Mouse (Mus musculus) liver, embryonic 12.5 days (tissue): ENCODE measurements around the gene Dirc2. TPM values are rescaled to one million over a fixed set of nuclear protein-coding genes. Genes with fewer than 3 reads are reported as not detected.

ENCODE experiments used
- ATAC-seq: fragments of 200-750 bp; cut with Nextera tagmentation; 2 replicates; pipeline ENCODE4 v1.8.0; 2017; ENCODE audit warnings: moderate number of reproducible peaks, mild to moderate bottlenecking, moderate library complexity
- H3K27ac ChIP-seq: fragments of 300-500 bp; sonication (generic); 2 replicates; pipeline ENCODE4 v1.5.1; 2016; ENCODE audit warnings: mild to moderate bottlenecking
- H3K27me3 ChIP-seq: fragments of 300-500 bp; sonication (generic); replicated peaks from 2 replicates; pipeline ENCODE4 v1.6.1; 2016; ENCODE audit warnings: mild to moderate bottlenecking, moderate library complexity
- H3K36me3 ChIP-seq: fragments of 300-500 bp; sonication (generic); 2 replicates; pipeline ENCODE4 v1.6.1; 2016; ENCODE audit warnings: mild to moderate bottlenecking, moderate library complexity
- H3K4me1 ChIP-seq: fragments of 300-500 bp; sonication (generic); 2 replicates; pipeline ENCODE4 v1.6.1; 2016
- H3K4me2 ChIP-seq: fragments of 300-500 bp; sonication (generic); 2 replicates; pipeline ENCODE4 v1.6.1; 2016; ENCODE audit warnings: mild to moderate bottlenecking, moderate library complexity
- H3K4me3 ChIP-seq: fragments of 300-500 bp; sonication (generic); 2 replicates; pipeline ENCODE4 v1.5.1; 2016; ENCODE audit warnings: mild to moderate bottlenecking, moderate library complexity
- H3K9ac ChIP-seq: fragments of 300-500 bp; sonication (generic); 2 replicates; pipeline ENCODE4 v1.6.1; 2016; ENCODE audit warnings: mild to moderate bottlenecking, moderate library complexity
- H3K9me3 ChIP-seq: fragments of 300-500 bp; sonication (generic); replicated peaks from 2 replicates; pipeline ENCODE4 v1.6.1; 2016; ENCODE audit warnings: mild to moderate bottlenecking, moderate library complexity
- WGBS: fragments of 180-500 bp; shearing (Covaris S2); methylation state at CpG from one replicate; pipeline ENCODE4 v1.1.7; 2016; ENCODE audit not compliant: insufficient replicate concordance; 5-methylcytosine and 5-hydroxymethylcytosine counted together
- polyA plus RNA-seq: library from polyadenylated mRNA; unstranded; fragments of >200 nt; fragmentation: Nextera tagmentation; extraction: Ambion mirVana; gene quantifications from 2 replicates; pipeline ENCODE4 v1.2.1, GENCODE M21; 2016

Gene Dirc2
- polyA plus RNA-seq, result 7.1 and 7.8 TPM in 2 replicates

DNA sequence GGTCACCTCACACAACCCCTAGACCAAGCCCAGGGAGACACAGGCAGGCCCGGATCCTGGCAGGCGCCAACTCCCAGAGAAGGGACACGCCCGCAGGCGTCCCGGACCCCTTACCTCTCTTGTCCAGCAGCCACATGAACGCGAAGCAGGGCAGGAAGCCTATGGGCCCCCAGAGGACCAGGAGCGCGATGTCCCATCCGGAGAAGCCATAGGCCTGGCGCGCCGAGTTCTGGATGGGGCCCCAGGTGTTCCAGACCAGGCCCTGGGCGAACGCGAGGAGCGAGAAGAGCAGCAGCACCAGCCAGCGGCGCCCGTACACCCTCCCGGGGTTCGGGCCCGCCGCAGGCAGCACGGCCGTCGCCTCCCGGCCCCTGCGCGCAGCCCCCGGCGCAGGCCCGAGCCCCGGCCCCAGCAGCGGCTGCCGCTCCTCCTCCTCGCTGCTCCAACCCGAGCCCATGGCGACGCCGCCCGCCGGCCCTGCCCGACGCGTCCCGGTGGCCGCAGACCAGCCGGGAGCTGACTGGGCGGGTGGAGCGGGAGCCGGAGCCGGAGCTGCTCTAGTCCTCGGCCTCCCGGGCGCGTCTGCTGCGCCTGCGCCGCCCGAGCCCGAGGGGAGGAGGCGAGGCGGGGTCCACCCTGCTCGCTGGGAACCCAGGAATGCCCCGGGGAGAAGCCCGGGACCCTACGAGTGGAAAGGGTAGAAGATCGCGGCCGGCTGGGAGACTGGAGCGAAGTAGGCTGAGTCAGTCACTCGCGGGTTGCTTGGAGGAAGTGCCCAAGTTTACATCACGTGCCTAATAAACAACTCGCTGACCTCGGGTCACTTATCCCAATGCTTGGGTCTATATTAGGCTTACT lies at the start of gene Dirc2:
Gene Dirc2 (minus strand): TSS at position 572 of the 858 bp plus-strand sequence.
- Histone ChIP-seq H3K36me3 (peaks cover 9% of the 10 kb centered on the region; the same call in 1 of the 2 replicates), H3K9me3 (no peaks in the 10 kb centered on the region), H3K4me2 (peak within 1 kb of the TSS; percentile 85), H3K4me1 (peaks cover 77% of the 10 kb centered on the region), H3K27ac (peak within 1 kb of the TSS; percentile 93), H3K4me3 (peak within 1 kb of the TSS; percentile 92), H3K27me3 (no peaks in the 10 kb centered on the region), H3K9ac (peak within 1 kb of the TSS; percentile 97)
- ATAC-seq, result peak; percentile 80
- under 1% methylated on average over 77 of the region's 78 CpGs for WGBS

DNA sequence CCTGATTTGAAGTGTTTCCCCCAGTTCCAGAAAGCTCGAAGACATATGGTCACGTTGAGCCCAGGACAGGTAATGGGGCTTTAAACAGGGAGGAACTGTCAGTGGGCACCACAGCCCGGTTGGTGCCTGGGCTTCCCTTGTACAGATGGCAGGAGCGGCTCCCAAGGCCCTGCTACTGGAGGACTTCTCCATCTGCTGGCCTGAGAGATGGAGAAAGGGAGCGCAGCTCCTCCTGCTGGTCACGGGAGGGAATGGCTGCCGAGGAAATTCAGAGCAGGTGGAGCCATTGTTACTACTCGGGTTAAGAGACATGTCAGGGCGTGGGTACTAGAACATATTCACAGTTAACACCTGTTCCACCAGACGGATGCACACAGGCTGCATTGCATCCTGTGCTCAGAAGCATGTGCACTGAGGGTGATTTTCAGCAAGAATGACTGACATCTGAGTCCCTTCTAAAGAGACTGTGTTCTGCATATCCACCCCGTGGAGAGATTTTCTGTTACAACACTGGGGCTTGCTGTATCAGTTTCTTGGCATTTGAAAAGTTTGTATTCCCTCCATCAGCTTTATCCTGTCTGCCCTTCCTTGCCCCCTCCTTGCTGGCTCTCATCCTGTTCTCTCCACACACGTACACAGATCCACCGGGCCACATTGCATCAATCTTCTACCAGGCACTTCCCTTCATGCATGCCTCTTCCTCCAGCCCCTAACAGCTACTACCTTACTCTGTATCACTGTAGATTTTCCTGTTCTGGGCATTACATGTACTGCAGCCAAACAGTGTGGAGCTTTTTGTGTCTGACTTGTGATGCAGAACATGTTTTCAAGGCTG lies 48.3 kb upstream of the Dirc2 start:
- H3K36me3 ChIP-seq, result peaks cover 81% of the 10 kb centered on the region
- H3K4me2 ChIP-seq, result no peak overlapping the region
- no peaks in the 10 kb centered on the region for H3K27me3 ChIP-seq
- H3K4me3 ChIP-seq, result no peak overlapping the region
- H3K27ac ChIP-seq, result no peak overlapping the region
- no peaks in the 10 kb centered on the region for H3K9me3 ChIP-seq
- no peak overlapping the region for H3K9ac ChIP-seq
- 35% methylated on average over 13 of the region's 13 CpGs for WGBS
- H3K4me1 ChIP-seq, result no peaks in the 10 kb centered on the region
- peak; percentile 74 for ATAC-seq

DNA sequence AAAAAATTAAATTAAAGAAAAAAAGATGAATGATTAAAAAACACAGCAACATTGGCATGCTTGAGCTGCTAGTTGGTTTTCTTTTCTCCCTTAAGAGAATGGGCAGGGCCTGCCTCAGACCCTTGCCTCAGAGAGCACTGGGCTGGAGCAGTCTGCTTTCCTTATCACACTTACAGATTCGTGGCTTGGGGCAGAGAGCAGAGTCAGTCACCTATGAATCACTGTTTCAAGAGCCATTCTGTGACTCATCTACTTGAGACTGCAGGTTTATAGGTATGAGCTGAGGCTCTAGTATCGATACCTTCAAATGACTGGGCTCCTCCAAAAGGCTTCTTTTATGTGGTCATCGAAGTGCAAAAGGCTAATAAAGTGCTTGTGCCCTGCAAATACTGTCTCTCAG lies 44.0 kb upstream of the Dirc2 start:
- Histone ChIP-seq H3K4me2 (no peak overlapping the region), H3K4me1 (peaks cover 20% of the 10 kb centered on the region), H3K4me3 (no peak overlapping the region), H3K9ac (no peak overlapping the region), H3K36me3 (peaks cover 71% of the 10 kb centered on the region), H3K27ac (no peak overlapping the region), H3K27me3 (no peaks in the 10 kb centered on the region), H3K9me3 (no peaks in the 10 kb centered on the region; the same call in 1 of the 2 replicates)
- WGBS, result 67% methylated on average over 3 of the region's 3 CpGs
- no peak for ATAC-seq

DNA sequence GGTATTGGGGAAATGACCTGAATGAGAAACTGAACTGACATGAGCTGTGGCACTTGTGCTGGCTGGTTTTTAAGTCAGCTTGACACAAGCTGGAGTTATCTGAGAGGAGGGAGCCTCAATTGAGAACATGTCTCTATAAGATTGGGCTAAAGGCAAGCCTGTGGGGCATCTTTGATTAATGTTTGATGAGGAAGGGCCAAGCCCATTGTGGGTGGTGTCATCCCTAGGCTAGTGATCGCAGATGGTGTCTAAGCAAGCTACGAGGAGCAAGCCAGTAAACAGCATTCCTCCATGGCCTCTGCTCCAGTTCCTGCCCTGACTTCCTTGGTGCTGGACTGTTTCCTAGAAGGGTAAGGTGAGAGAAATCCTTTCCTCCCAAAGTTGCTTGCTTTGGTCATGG lies 39.7 kb upstream of the Dirc2 start:
- Histone ChIP-seq H3K4me2 (peak overlapping the region; percentile 59), H3K27ac (peak overlapping the region; percentile 99), H3K9ac (peak overlapping the region; percentile 63), H3K4me1 (peaks cover 40% of the 10 kb centered on the region), H3K4me3 (peak overlapping the region; percentile 42), H3K27me3 (no peaks in the 10 kb centered on the region), H3K9me3 (no peaks in the 10 kb centered on the region; the same call in 1 of the 2 replicates), H3K36me3 (peaks cover 41% of the 10 kb centered on the region)
- 65% methylated on average over 2 of the region's 2 CpGs for WGBS
- peak; percentile 86 for ATAC-seq

DNA sequence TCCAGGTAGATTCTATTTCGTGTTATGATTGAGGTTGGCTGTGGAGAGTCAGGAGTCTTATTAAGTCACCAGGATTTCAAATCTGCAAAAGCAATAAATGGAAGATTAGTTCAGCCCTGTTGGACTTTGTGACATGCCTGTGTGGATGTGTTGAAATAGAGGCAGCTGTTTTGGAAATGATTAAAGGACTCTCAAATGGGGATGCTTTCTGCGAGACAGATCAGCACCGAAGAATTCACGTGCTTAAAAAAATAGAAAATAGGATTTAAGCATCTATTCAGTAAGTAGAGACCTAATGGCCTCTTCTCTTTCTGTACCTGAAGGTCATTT lies 38.5 kb upstream of the Dirc2 start:
- no peaks in the 10 kb centered on the region for H3K27me3 ChIP-seq
- ATAC-seq, result peak; percentile 64
- peaks cover 53% of the 10 kb centered on the region for H3K4me1 ChIP-seq
- 26% methylated on average over 4 of the region's 4 CpGs for WGBS
- H3K36me3 ChIP-seq, result peaks cover 39% of the 10 kb centered on the region
- H3K9ac ChIP-seq, result peak overlapping the region; percentile 54
- no peaks in the 10 kb centered on the region; the same call in 1 of the 2 replicates for H3K9me3 ChIP-seq
- H3K4me2 ChIP-seq, result peak overlapping the region; percentile 59
- H3K4me3 ChIP-seq, result peak overlapping the region; percentile 39
- peak overlapping the region; percentile 99 for H3K27ac ChIP-seq

DNA sequence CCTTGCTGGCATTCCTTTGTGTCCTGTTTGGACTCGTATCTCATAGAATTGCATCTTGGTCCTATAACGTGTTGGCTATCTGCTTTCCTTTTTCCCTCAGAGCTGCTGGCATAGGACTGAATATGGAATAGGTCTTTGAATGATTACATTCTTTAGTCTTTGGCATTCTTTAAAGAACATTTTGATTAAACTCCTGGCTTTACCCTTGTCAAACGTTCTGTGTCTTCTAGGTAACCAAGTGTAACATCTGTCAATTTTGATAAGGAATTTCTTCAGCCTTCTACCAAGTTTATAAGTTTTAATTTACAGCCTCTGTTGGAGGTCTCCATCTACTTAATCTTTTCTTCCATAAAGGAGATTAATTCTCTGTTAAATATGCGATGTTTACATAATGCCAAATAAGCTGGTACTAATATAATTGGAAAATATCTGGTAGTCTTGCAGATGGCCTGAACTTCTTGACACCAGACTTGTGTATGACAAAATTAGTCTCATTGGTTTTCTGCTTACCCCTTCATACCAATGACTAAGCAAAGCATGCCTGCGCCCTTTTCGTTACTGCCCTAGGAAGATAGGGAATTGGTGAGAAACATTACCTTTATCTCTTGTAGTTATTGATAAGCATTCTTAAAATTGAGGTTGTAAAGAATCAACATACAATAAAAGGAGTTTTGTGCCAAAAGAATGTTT lies 38.0 kb upstream of the Dirc2 start:
- Histone ChIP-seq H3K36me3 (peaks cover 44% of the 10 kb centered on the region), H3K4me2 (peak overlapping the region; percentile 59), H3K4me1 (peaks cover 58% of the 10 kb centered on the region), H3K9ac (peak overlapping the region; percentile 65), H3K4me3 (peak overlapping the region; percentile 39), H3K9me3 (no peaks in the 10 kb centered on the region; the same call in 1 of the 2 replicates), H3K27me3 (no peaks in the 10 kb centered on the region), H3K27ac (peak overlapping the region; percentile 99)
- peak; percentile 87 for ATAC-seq
- 33% methylated on average over 6 of the region's 6 CpGs for WGBS

DNA sequence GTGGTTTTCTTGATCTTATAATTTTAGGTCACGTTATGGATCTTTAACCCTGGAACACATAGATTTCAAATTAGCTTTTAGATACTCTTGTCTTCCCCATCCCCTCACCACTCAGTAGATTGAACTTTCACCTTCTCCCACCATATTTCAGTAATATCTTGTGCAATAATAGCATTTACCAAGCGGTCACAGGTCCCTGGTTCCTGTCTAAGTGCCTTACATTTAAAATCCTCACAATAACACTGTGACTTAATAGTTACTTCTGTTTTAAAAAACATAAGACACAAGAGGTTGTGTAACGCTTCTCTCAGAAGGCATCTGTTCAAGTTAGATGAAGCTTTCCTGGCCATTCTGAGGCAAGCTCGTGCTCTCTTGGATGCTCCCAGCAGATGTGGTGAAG lies 34.6 kb upstream of the Dirc2 start:
- Histone ChIP-seq H3K4me1 (peaks cover 42% of the 10 kb centered on the region), H3K27me3 (no peaks in the 10 kb centered on the region), H3K4me3 (no peak overlapping the region), H3K9ac (no peak overlapping the region; the same call in 1 of the 2 replicates), H3K36me3 (peaks cover 45% of the 10 kb centered on the region), H3K9me3 (no peaks in the 10 kb centered on the region), H3K4me2 (no peak overlapping the region), H3K27ac (peak overlapping the region; percentile 55)
- no peak for ATAC-seq
- 86% methylated on average over 4 of the region's 4 CpGs for WGBS

DNA sequence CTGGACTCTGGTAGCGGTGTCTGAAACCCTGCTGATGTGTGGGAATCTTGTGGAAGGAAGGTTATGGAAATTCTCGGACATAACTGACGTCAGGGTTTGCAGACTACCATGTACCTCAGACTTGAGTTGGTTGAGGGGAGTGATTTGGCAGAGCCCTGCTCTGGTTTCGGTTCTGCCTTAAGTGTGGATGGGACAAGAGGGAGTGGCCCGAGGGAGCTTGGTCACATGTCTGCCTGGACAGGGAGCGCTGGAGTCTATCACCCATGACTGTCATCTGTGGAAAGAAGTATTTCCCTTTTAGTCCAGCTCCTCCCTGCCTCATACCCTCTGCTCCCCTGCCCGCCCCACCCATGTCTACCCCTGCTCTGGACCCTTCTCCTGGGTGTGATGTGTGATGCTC lies 33.0 kb upstream of the Dirc2 start:
- Histone ChIP-seq H3K4me1 (peaks cover 34% of the 10 kb centered on the region), H3K4me2 (no peak overlapping the region), H3K27ac (peak overlapping the region; percentile 4; the same call in 1 of the 2 replicates), H3K27me3 (no peaks in the 10 kb centered on the region), H3K4me3 (no peak overlapping the region), H3K9ac (no peak overlapping the region), H3K9me3 (no peaks in the 10 kb centered on the region), H3K36me3 (peaks cover 56% of the 10 kb centered on the region)
- ATAC-seq, result no peak
- 88% methylated on average over 7 of the region's 7 CpGs for WGBS

DNA sequence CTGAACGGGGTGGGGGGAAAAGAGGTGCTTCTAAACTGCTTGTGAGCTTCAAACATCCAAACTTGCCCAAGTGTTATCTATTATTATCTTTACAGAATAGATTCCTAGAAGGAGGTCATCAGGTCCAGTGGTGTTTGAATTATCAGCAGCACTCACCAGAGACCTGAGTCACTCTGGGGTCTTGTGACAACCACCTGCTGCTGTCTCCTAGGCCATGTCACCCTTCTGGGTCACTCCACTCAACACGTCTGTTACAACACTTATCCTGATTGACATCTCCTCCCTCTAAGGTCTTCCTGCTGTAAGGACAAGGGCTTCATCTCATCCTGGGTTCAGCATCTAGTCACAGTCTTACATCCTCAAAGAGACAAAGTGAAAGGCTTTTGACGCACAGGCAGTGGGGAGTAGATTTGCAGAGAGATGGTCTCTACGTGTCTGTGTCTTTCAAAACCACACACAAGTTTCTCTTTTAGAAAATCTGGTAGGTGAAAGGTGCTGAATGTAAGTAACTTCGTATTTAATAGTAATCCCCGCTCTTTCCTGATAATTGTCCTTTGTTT lies 22.9 kb upstream of the Dirc2 start:
- H3K4me3 ChIP-seq, result no peak overlapping the region
- no peak for ATAC-seq
- no peaks in the 10 kb centered on the region for H3K27me3 ChIP-seq
- H3K9ac ChIP-seq, result no peak overlapping the region
- H3K36me3 ChIP-seq, result peaks cover 71% of the 10 kb centered on the region
- WGBS, result 75% methylated on average over 6 of the region's 6 CpGs
- peaks cover 6% of the 10 kb centered on the region; the same call in 1 of the 2 replicates for H3K4me1 ChIP-seq
- no peak overlapping the region for H3K27ac ChIP-seq
- no peak overlapping the region for H3K4me2 ChIP-seq
- H3K9me3 ChIP-seq, result no peaks in the 10 kb centered on the region

DNA sequence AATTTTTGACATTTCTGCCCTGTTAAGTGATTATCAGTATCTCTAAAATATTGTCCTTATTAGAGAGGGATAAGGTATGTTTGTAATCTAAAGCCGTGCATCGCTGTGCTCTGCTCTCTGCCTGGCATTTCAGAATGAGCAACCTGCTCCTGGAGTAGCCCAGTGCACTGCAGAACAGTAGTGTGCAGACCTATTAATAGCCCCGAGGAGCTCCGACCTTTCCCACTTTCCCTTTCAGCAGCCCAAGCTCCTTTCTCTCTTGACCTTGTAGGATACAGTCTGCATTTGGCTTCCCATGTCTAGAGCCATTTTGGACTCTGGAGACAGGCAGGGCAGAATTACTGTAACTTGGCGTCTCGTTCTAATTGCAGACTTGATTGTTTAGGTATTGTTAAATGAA lies 19.2 kb upstream of the Dirc2 start:
- H3K9ac ChIP-seq, result no peak overlapping the region
- no peak overlapping the region for H3K4me3 ChIP-seq
- ATAC-seq, result no peak
- H3K36me3 ChIP-seq, result peaks cover 54% of the 10 kb centered on the region
- peaks cover 31% of the 10 kb centered on the region for H3K4me1 ChIP-seq
- no peaks in the 10 kb centered on the region for H3K9me3 ChIP-seq
- no peak overlapping the region for H3K4me2 ChIP-seq
- 86% methylated on average over 6 of the region's 6 CpGs for WGBS
- H3K27ac ChIP-seq, result no peak overlapping the region
- H3K27me3 ChIP-seq, result no peaks in the 10 kb centered on the region

DNA sequence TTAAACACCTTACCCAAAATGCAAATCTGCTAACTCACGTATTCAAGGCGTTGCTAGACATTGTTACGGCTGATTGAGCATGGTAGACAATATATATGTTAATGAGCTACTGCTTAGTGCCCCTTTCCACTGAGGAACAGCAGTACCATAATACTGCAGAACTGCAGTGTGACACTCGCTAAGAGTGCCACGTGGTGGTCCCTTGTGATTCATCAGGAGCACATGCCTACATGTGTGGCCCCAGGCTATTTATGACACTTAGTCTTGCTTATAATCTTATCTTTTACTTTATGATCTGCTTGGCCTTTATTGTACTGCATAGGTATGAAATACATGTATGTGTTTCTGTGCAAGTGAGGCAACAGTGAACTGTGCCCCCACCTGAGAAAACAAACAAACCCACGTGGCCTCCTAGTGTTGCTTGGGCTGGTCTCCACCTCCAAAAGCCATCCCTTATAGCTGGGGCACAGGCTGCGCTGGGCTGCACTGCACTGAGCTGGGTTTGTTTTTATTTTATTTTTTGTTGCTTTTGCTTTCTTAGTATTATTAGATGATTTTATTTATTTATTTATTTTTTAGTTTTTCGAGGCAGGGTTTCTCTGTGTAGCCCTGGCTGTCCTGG lies 18.5 kb upstream of the Dirc2 start:
- no peak overlapping the region for H3K4me3 ChIP-seq
- H3K4me2 ChIP-seq, result no peak overlapping the region
- no peaks in the 10 kb centered on the region for H3K27me3 ChIP-seq
- no peak for ATAC-seq
- 83% methylated on average over 8 of the region's 8 CpGs for WGBS
- no peak overlapping the region for H3K27ac ChIP-seq
- peaks cover 49% of the 10 kb centered on the region for H3K36me3 ChIP-seq
- H3K4me1 ChIP-seq, result peaks cover 38% of the 10 kb centered on the region
- H3K9ac ChIP-seq, result no peak overlapping the region
- no peaks in the 10 kb centered on the region for H3K9me3 ChIP-seq
